Mouse (Mus musculus): ENCODE results near the gene Pcsk4.

DNA sequence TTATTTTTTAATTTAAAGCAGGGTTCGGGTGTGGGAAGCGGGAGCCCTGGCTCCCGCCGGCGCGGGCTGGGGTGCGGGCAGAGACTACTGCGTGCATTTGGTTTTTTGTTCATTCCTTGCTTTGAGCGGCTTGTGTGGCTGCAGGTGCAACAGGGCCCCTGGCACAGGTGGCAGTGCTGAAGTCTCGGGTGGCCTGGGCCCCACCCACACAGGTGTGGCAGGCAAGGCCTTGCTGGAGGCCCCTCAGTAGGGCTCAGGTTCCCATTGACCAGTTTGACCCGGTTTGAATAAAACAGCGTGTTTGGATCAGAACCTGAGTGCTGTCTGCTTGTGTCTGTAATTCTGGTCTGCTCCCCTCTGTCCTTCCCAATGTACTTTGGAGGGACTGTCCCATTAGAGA lies 41.2 kb downstream of the Pcsk4 start:
- TF ChIP-seq POLR2A (IDR thresholded peaks at IDR 0.05; ENCODE audit: low read depth, low read length), result no peak
- no peak for TF ChIP-seq CTCF (conservative IDR thresholded peaks at IDR 0.05; ENCODE audit: insufficient read depth, insufficient read length, low read depth, low read length)
